Mouse (Mus musculus): ENCODE results near the gene Golph3l. TPM values are rescaled to one million over a fixed set of nuclear protein-coding genes. Genes with fewer than 3 reads are reported as not detected.
A peak's percentile ranks its signal among the peaks of the same experiment; 100 is the strongest.

Gene Golph3l
- total RNA-seq, 1 experiment, result 16.2 TPM

GRCm38 (mm10) chr3:95668026-95668425, 79.3 kb downstream of the Golph3l start:
- H3K4me1 ChIP-seq (ENCODE audit: control insufficient read depth in 2 of 2, insufficient read depth in 2 of 2, low read length in 2 of 2, poor library complexity in 1 of 2), result peaks cover 6 to 29% of the 10 kb centered on the region in 2 experiments
- TF ChIP-seq HCFC1 (IDR thresholded peaks at IDR 0.05; ENCODE audit: borderline replicate concordance, insufficient read depth, low read length), result no peak
- TF ChIP-seq CHD2 (IDR thresholded peaks at IDR 0.05; ENCODE audit: low read depth, low read length), result no peak
- no peak for TF ChIP-seq ZNF384 (IDR thresholded peaks at IDR 0.05; ENCODE audit: low read depth, low read length)
- no peak for TF ChIP-seq MAFK (IDR thresholded peaks at IDR 0.05; ENCODE audit: insufficient read depth, low read depth, low read length)
- peak overlapping the region; percentile 82 for H3K27ac ChIP-seq (ENCODE audit: insufficient read depth, low read depth, low read length, poor library complexity, severe bottlenecking)
- H3K9me3 ChIP-seq (ENCODE audit: control insufficient read depth, insufficient read depth, low read depth, low read length), result no peaks in the 10 kb centered on the region
- DNase-seq (ENCODE audit: low read depth, low spot score), result no peak
- peaks cover 5% of the 10 kb centered on the region; the same call in 1 of the 2 replicates for H3K36me3 ChIP-seq (ENCODE audit: control insufficient read depth, insufficient read depth, low read length, poor library complexity, severe bottlenecking)
- in situ Hi-C loops (cut with MboI; ENCODE audit: low sequenced_read_pairs in 2 of 2, unreplicated experiment in 2 of 2), result no loop called here
- H3K4me3 ChIP-seq (ENCODE audit: insufficient read depth in 1 of 2, low read depth in 1 of 2, low read length in 2 of 2, poor library complexity in 1 of 2, severe bottlenecking in 1 of 2), result peak overlapping the region; percentile 5 to 26; a peak in 3 of 4 replicates
- peak overlapping the region; percentile 37; the same call in 1 of the 2 replicates for H3K9ac ChIP-seq (ENCODE audit: insufficient read depth, low read depth, low read length, poor library complexity, severe bottlenecking)

Other genes starting within 250 kb of the Golph3l start
- 54.7 and 59.1 TPM in 2 replicates for gene Setdb1, start 231.7 kb upstream of the Golph3l start, total RNA-seq (2012; rRNA removed)
- 0.31 TPM in 1 of 2 replicates, not detected in the other for gene 4930558C23Rik, start 186.1 kb upstream of the Golph3l start, total RNA-seq (2012; rRNA removed)
- 25.1 and 28.8 TPM in 2 replicates for gene Arnt, start 154.5 kb upstream of the Golph3l start, total RNA-seq (2012; rRNA removed)
- 0.22 and 0.69 TPM in 2 replicates for gene Ctsk, start 89.7 kb upstream of the Golph3l start, total RNA-seq (2012; rRNA removed)
- 0.16 and 0.67 TPM in 2 replicates for gene Ctss, start 62.1 kb upstream of the Golph3l start, total RNA-seq (2012; rRNA removed)
- gene Hormad1, start 29.3 kb upstream of the Golph3l start, total RNA-seq (2012; rRNA removed), result 24.3 and 24.5 TPM in 2 replicates
- 54.1 and 56.8 TPM in 2 replicates for gene Ensa, start 36.1 kb downstream of the Golph3l start, total RNA-seq (2012; rRNA removed)
- 207 and 253 TPM in 2 replicates for gene Mcl1, start 69.9 kb downstream of the Golph3l start, total RNA-seq (2012; rRNA removed)
- gene Adamtsl4, start 99.0 kb downstream of the Golph3l start, total RNA-seq (2012; rRNA removed), result 1.9 and 5.0 TPM in 2 replicates
- 4.1 and 13.4 TPM in 2 replicates for gene Ecm1, start 150.6 kb downstream of the Golph3l start, total RNA-seq (2012; rRNA removed)
- 85.9 and 132 TPM in 2 replicates for gene Tars2, start 171.3 kb downstream of the Golph3l start, total RNA-seq (2012; rRNA removed)
- gene Rprd2, start 229.9 kb downstream of the Golph3l start, total RNA-seq (2012; rRNA removed), result 14.9 and 16.2 TPM in 2 replicates

Measured in ES-E14 (cell line).